Mouse (Mus musculus): ENCODE data around the gene Glrp1.

Glrp1 gene

GRCm38 (mm10) chr1:88463241-88463640 is 46.6 kb downstream of the Glrp1 start:
- intact Hi-C loops (cut with DNase I), result loop anchor here (5.0 kb wide), 1 partner anchor 244 kb away; no protein-coding TSS in a partner anchor

DNA sequence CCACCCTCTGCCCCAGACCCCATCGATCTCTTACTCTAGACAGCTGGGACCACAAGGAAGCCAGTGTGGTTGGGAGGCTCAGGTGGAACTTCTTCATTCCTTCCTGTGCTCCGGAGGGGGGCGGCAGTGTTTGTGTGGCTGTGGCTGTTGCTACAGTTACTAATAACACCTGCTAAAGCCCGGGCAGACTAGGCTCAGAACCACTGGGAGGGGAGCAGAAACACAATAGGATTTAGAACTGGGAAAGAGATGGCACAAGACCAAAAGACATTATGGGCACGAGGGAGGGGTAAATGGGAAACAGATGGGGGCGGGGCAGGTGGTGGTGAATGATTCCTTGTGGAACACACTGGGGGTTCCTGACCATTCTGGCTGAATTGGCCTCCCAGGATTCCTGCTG is 47.4 kb downstream of the Glrp1 start:
- intact Hi-C loops (cut with DNase I), result loop anchor here (5.0 kb wide), 1 partner anchor 245 kb away; no protein-coding TSS in a partner anchor

- intact Hi-C loops (cut with DNase I), result loop anchor here (5.0 kb wide), 1 partner anchor 246 kb away; no protein-coding TSS in a partner anchor
Measured at GRCm38 (mm10) chr1:88461096-88461495, 48.8 kb downstream of the Glrp1 start.

GRCm38 (mm10) chr1:88459655-88460054 is 50.2 kb downstream of the Glrp1 start:
- intact Hi-C loops (cut with DNase I), result loop anchor here (5.0 kb wide), 2 partner anchors 98 to 248 kb away; no protein-coding TSS in a partner anchor

GRCm38 (mm10) chr1:88459196-88459595 is 50.7 kb downstream of the Glrp1 start:
- intact Hi-C loops (cut with DNase I), result loop anchor here (5.0 kb wide), 1 partner anchor 98 kb away; no protein-coding TSS in a partner anchor

- intact Hi-C loops (cut with DNase I), result loop anchor here (5.0 kb wide), 1 partner anchor 101 kb away; no protein-coding TSS in a partner anchor
Measured at GRCm38 (mm10) chr1:88456451-88457072, 53.3 kb downstream of the Glrp1 start.

DNA sequence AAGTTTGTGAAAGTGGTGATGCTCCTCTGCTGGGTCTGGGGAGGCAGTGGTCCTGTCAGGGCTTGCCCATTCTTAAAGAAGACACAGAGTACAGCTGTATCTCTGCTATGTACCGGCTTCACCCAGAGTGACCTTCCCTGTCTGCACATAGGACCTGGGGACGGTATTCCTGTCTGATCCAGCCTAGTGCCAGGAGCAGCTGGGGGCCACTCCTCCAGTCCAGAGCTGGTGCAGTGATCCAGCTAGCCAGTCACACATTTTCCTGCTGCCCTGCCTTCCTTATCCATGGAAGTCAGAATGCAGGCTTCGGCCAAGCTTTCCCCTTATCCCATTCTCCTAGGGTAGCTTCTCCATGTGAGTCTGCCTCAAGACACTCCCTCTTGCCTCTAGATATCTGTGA is 54.1 kb downstream of the Glrp1 start:
- intact Hi-C loops (cut with DNase I), result loop anchor here (5.0 kb wide), 1 partner anchor 102 kb away; no protein-coding TSS in a partner anchor

DNA sequence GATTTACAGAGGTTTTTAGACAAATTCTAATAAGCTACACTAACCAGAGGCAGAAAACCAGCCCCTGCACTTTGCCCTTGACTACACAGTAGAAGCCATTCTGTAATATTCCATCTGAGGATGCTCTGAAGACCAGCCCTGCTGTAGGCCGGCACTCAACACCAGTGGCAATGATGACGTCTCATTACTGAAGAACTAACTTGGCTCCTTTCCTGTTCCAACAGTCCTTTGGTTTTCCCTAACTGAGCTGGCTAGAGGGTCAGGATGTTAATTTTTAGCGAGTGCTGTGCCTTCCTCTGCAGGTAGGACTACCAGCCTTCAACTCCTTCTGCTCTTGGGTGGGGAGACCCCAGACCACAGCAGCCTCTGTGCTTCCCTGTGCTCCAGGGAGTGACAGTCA is 55.2 kb downstream of the Glrp1 start:
- intact Hi-C loops (cut with DNase I), result loop anchor here (5.0 kb wide), 1 partner anchor 103 kb away; no protein-coding TSS in a partner anchor

GRCm38 (mm10) chr1:88452198-88452597 is 57.7 kb downstream of the Glrp1 start:
- intact Hi-C loops (cut with DNase I), result no loop called here

DNA sequence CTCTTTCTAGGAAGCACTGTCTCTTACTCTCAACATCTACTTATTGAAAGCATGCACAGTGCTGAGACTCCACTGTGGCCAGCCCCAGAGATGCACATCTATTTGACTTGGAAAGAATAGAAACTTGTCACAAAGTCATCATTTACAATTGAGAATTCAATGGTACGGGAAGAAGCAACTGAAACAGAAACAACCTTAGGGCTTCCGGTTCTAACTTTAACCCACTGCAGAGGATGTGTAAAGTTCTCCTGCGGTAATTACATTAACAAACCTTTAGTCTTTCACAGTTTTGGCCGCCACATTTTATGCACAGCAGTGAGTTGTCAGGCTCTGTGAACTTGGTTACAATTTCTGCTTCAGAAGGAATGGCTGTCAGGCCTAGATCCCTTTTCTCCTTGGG is 59.2 kb downstream of the Glrp1 start:
- intact Hi-C loops (cut with DNase I), result no loop called here
